ENCODE assay signal across 20 mouse cellular contexts in the genomic region with DNA sequence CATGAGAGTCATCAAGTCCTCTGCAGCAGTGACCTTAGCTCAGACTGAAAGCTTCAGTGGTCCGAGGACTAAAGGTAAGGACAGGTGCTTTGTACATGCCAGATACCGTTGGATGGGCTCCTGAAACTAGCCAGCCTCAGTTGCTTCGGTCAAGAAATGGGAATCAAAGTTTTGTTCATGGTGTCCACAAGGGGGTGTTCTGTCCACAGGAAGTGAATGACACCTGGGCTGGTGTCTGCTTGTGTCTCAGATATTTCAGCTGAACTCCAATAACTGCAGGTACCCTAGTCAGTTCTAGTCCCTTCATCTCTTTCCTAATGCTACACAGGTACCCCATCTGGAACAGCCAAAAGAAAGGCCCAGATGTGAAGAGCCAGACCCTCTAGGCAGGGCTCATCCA.
A peak's percentile ranks its signal among the peaks of the same experiment; 100 is the strongest.
DNase-seq lines count a peak whose midpoint lies in the region; ATAC-seq and TF ChIP-seq lines count a peak whose summit lies in the region.
"Had no signal": no experiment of that assay in that cellular context is flagged by ENCODE, and none has a peak within 500 bp of the region (broad histone marks: within the 10 kb centered on the region; RNA-seq: fewer than 3 reads in every experiment).

No protein-coding gene starts in this region.

- no peak overlapping the region for H3K9ac ChIP-seq in liver, embryonic 14.5 days (replicated peaks)
- H3K9ac ChIP-seq in liver, embryonic 12.5 days: no peak overlapping the region
- no peak overlapping the region for H3K9ac ChIP-seq in midbrain, embryonic 14.5 days (replicated peaks; ENCODE audit: low read length)
- H3K9ac ChIP-seq: embryonic facial prominence, embryonic 13.5 days; forebrain, postnatal 0 days; hindbrain, embryonic 12.5 days; neural tube, embryonic 13.5 days had no signal

- H3K36me3 ChIP-seq in liver, embryonic 14.5 days (replicated peaks; ENCODE audit: control insufficient read depth, insufficient read depth, low read depth): no peaks in the 10 kb centered on the region
- H3K36me3 ChIP-seq in liver, embryonic 12.5 days: peaks cover 4% of the 10 kb centered on the region; the same call in 1 of the 2 replicates
- H3K36me3 ChIP-seq in midbrain, embryonic 14.5 days (ENCODE audit: control insufficient read depth, insufficient read depth, low read length): no peaks in the 10 kb centered on the region
- H3K36me3 ChIP-seq: hindbrain, embryonic 12.5 days; midbrain, embryonic 10.5 days; neural tube, embryonic 13.5 days had no signal

- H3K27me3 ChIP-seq in liver, embryonic 14.5 days (ENCODE audit: control insufficient read depth, insufficient read depth, low read length): no peaks in the 10 kb centered on the region
- no peaks in the 10 kb centered on the region for H3K27me3 ChIP-seq in liver, embryonic 12.5 days (replicated peaks)
- no peaks in the 10 kb centered on the region for H3K27me3 ChIP-seq in midbrain, embryonic 14.5 days (ENCODE audit: control insufficient read depth, insufficient read depth, low read length)
- H3K27me3 ChIP-seq: embryonic facial prominence, embryonic 13.5 days; hindbrain, embryonic 12.5 days; neural tube, embryonic 13.5 days had no signal

- no peak overlapping the region for H3K27ac ChIP-seq in liver, embryonic 14.5 days
- no peak overlapping the region for H3K27ac ChIP-seq in liver, embryonic 12.5 days
- no peak overlapping the region for H3K27ac ChIP-seq in midbrain, embryonic 14.5 days (replicated peaks; ENCODE audit: low read depth, low read length)
- H3K27ac ChIP-seq: embryonic facial prominence, embryonic 13.5 days; hindbrain, embryonic 12.5 days; midbrain, embryonic 10.5 days; neural tube, embryonic 13.5 days had no signal

- H3K4me2 ChIP-seq in liver, embryonic 14.5 days (ENCODE audit: low read depth): no peak overlapping the region
- no peak overlapping the region for H3K4me2 ChIP-seq in liver, embryonic 12.5 days
- no peak overlapping the region for H3K4me2 ChIP-seq in midbrain, embryonic 14.5 days (ENCODE audit: low read length)
- H3K4me2 ChIP-seq: embryonic facial prominence, embryonic 13.5 days; hindbrain, embryonic 12.5 days; neural tube, embryonic 13.5 days had no signal

- no peak overlapping the region for H3K4me3 ChIP-seq in liver, embryonic 14.5 days (ENCODE audit: insufficient read depth in 1 of 2, low read depth in 2 of 2, low read length in 2 of 2)
- H3K4me3 ChIP-seq in liver, embryonic 12.5 days: no peak overlapping the region
- H3K4me3 ChIP-seq in midbrain, embryonic 14.5 days (replicated peaks; ENCODE audit: low read depth, low read length): no peak overlapping the region
- H3K4me3 ChIP-seq: embryonic facial prominence, embryonic 13.5 days; hindbrain, embryonic 12.5 days; midbrain, embryonic 10.5 days; neural tube, embryonic 13.5 days had no signal

- peak; percentile 31; the same call in 1 of the 2 replicates for TF ChIP-seq CTCF in liver, embryonic 14.5 days (IDR thresholded peaks at IDR 0.05; ENCODE audit: low read depth)

- DNase-seq in CD4-positive, CD25-positive, alpha-beta regulatory T cell, adult 2 months (ENCODE audit: low read depth, low spot score): peak; percentile 51
- DNase-seq in liver, embryonic 14.5 days (ENCODE audit: low read depth in 3 of 3, low spot score in 3 of 3): no peak
- DNase-seq in thymus, postnatal 14 days: peak; percentile 22
- no peak for DNase-seq in thymus, postnatal 4 days
- DNase-seq in frontal cortex, postnatal 10 days (ENCODE audit: low spot score in 2 of 2): no peak
- DNase-seq in midbrain, embryonic 14.5 days: no peak
- DNase-seq: cerebellum, adult 9-11 months; forebrain, postnatal 0 days; gastrocnemius, postnatal 14 days; kidney, postnatal 14 days; layer of hippocampus, adult 9-11 months; liver; lung, postnatal 14 days; right cerebral cortex, postnatal 25 days had no signal

- no peak for TF ChIP-seq EP300 in liver, embryonic 14.5 days (IDR thresholded peaks at IDR 0.05; ENCODE audit: low read depth)

- no peaks in the 10 kb centered on the region for H3K9me3 ChIP-seq in liver, embryonic 14.5 days (ENCODE audit: control insufficient read depth, low read length)
- no peaks in the 10 kb centered on the region for H3K9me3 ChIP-seq in liver, embryonic 12.5 days (replicated peaks)
- H3K9me3 ChIP-seq in midbrain, embryonic 14.5 days (ENCODE audit: control insufficient read depth, low read length): no peaks in the 10 kb centered on the region
- H3K9me3 ChIP-seq: embryonic facial prominence, embryonic 13.5 days; hindbrain, embryonic 12.5 days; midbrain, embryonic 10.5 days; neural tube, embryonic 13.5 days had no signal

- peaks cover 0 to 5% of the 10 kb centered on the region in 2 experiments; a peak in 1 of 4 replicates for H3K4me1 ChIP-seq in liver, embryonic 14.5 days (replicated peaks; ENCODE audit: control insufficient read depth in 2 of 2, insufficient read depth in 2 of 2, low read length in 1 of 2)
- H3K4me1 ChIP-seq in liver, embryonic 12.5 days: peaks cover 15% of the 10 kb centered on the region
- H3K4me1 ChIP-seq in midbrain, embryonic 14.5 days (ENCODE audit: control insufficient read depth, insufficient read depth, low read length): no peaks in the 10 kb centered on the region
- H3K4me1 ChIP-seq: neural tube, embryonic 13.5 days had no signal

- no peak for ATAC-seq in CD4-positive, CD25-positive, alpha-beta regulatory T cell, adult 4 months
- no peak for ATAC-seq in liver, embryonic 14.5 days (ENCODE audit: insufficient read depth)
- no peak for ATAC-seq in liver, embryonic 12.5 days
- no peak for ATAC-seq in midbrain, embryonic 14.5 days (ENCODE audit: low FRiP score, low TSS enrichment)
- ATAC-seq: forebrain, postnatal 0 days had no signal

- WGBS in liver, embryonic 14.5 days (ENCODE audit: insufficient replicate concordance): 65% methylated on average over 3 of the region's 3 CpGs
- WGBS in liver, embryonic 12.5 days (ENCODE audit: insufficient replicate concordance): 65% methylated on average over 3 of the region's 3 CpGs
- 79% methylated on average over 3 of the region's 3 CpGs for WGBS in midbrain, embryonic 14.5 days

Comparison
In these comparisons a context has a peak if more than half of its experiments do, and no peak if none do; other contexts are left out.
1. DNase-seq: peak in CD4-positive, CD25-positive, alpha-beta regulatory T cell, adult 2 months (single experiment) and thymus, postnatal 14 days (single experiment); none in liver, embryonic 14.5 days (0 of 3), thymus, postnatal 4 days (single experiment), frontal cortex, postnatal 10 days (0 of 2) and midbrain, embryonic 14.5 days (single experiment).